Mouse (Mus musculus) kidney, adult 2 months (tissue): ENCODE measurements around the gene Nudt2. TPM values are rescaled to one million over a fixed set of nuclear protein-coding genes. Genes with fewer than 3 reads are reported as not detected.
A peak's percentile ranks its signal among the peaks of the same experiment; 100 is the strongest.
"Not testable (repeated sequence)": the region's sequence is repeated elsewhere in the genome, so short reads cannot be mapped to it uniquely, and the experiment has no call there.

Experiments used
- DNase-seq: peaks from one replicate; pipeline ENCODE4 v3.0.0; 2021
- H3K27ac ChIP-seq: fragments of 200-500 bp; 2 replicates; pipeline ENCODE4 v1.5.1; 2012; ENCODE audit warnings: low read depth, low read length, control low read depth, inconsistent platforms; ENCODE audit not compliant: insufficient read depth
- H3K27me3 ChIP-seq: fragments of 200-500 bp; replicated peaks from 2 replicates; pipeline ENCODE4 v1.6.1; 2012; ENCODE audit warnings: mild to moderate bottlenecking, moderate library complexity, low read length, inconsistent platforms; ENCODE audit not compliant: control insufficient read depth, insufficient read depth
- H3K36me3 ChIP-seq: fragments of 200-500 bp; 2 replicates; pipeline ENCODE4 v1.6.1; 2012; ENCODE audit warnings: mild to moderate bottlenecking, moderate library complexity, low read length, inconsistent platforms; ENCODE audit not compliant: control insufficient read depth, insufficient read depth
- H3K4me1 ChIP-seq: fragments of 200-500 bp; 2 replicates; pipeline ENCODE4 v1.6.1; 2011; ENCODE audit warnings: low read length; ENCODE audit not compliant: control insufficient read depth, insufficient read depth
- H3K4me3 ChIP-seq: fragments of 200-500 bp; 2 replicates; pipeline ENCODE4 v1.5.1; 2011; ENCODE audit warnings: mild to moderate bottlenecking, low read depth, low read length, control low read depth; ENCODE audit not compliant: insufficient read depth
- CTCF ChIP-seq: fragments of 200-500 bp; conservative IDR thresholded peaks from 2 replicates; pipeline ENCODE4 v1.5.1; 2011; ENCODE audit warnings: low read depth, mild to moderate bottlenecking, control low read depth, low read length, moderate library complexity, mixed read lengths; ENCODE audit not compliant: insufficient read depth, insufficient read length
- POLR2A ChIP-seq: fragments of 200-500 bp; IDR thresholded peaks from one replicate; pipeline ENCODE4 v1.6.1; 2011; ENCODE audit warnings: low read depth, low read length, control low read depth
- WGBS: fragments of 180-500 bp; shearing (Covaris S2); methylation state at CpG from one replicate; pipeline ENCODE4 v1.1.7; 2018; 5-methylcytosine and 5-hydroxymethylcytosine counted together
- polyA plus RNA-seq: library from polyadenylated mRNA; depleted of rRNA; stranded (reverse); fragments of >200 nt; gene quantifications from 2 replicates; pipeline ENCODE4 v1.2.3, GENCODE M21; 2012; rRNA removed

Nudt2 gene
- 28.1 and 34.9 TPM in 2 replicates for polyA plus RNA-seq

- under 1% methylated on average over 70 of the region's 70 CpGs for WGBS
- peak within 1 kb of the TSS; percentile 72; the same call in 1 of the 2 replicates for H3K27ac ChIP-seq
Measured at GRCm38 (mm10) chr4:41464345-41465286, at the start of gene Nudt2, which contains the start of gene Kif24. Gene Nudt2 (plus strand): TSS chr4:41465151. Gene Kif24 (minus strand): TSS chr4:41464887.

GRCm38 (mm10) chr4:41416966-41417365 is 48.0 kb upstream of the Nudt2 start:
- H3K36me3 ChIP-seq: no peaks in the 10 kb centered on the region
- H3K27ac ChIP-seq: no peak overlapping the region
- H3K27me3 ChIP-seq: no peaks in the 10 kb centered on the region
- no peaks in the 10 kb centered on the region for H3K4me1 ChIP-seq
- no peak overlapping the region for H3K4me3 ChIP-seq
- no peak for DNase-seq
- TF ChIP-seq CTCF: no peak
- no peak for TF ChIP-seq POLR2A

More at GRCm38 (mm10) chr4:41464345-41465286, at the start of gene Nudt2, which contains the start of gene Kif24:
- peak; percentile 100 for DNase-seq
- no peaks in the 10 kb centered on the region for H3K27me3 ChIP-seq
- TF ChIP-seq POLR2A: no peak
- TF ChIP-seq CTCF: no peak
- H3K4me3 ChIP-seq: peak within 1 kb of the TSS; percentile 89
- H3K36me3 ChIP-seq: no peaks in the 10 kb centered on the region
- H3K4me1 ChIP-seq: peaks cover 7% of the 10 kb centered on the region; the same call in 1 of the 2 replicates

DNA sequence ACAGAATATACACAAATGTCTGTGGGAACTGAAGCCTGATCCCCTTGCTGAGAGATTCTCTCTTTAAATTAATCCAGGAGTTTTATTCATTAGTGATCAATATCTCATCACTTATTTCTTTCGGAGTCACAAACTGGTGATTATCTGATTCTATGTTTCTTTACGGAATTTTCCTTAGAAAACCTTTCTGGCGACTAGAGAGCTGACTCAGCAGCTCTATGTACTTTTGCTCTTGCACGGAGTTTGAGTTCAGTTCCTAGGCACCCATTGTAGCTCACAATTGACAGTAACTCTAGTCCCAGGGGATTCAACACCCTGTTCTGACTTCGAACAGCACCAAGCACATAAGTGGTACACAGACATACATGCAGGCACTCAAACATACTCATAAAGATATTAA is 26.0 kb upstream of the Nudt2 start:
- 80% methylated on average over 5 of the region's 5 CpGs for WGBS
- Histone ChIP-seq H3K4me1 (no peaks in the 10 kb centered on the region), H3K36me3 (no peaks in the 10 kb centered on the region)

DNA sequence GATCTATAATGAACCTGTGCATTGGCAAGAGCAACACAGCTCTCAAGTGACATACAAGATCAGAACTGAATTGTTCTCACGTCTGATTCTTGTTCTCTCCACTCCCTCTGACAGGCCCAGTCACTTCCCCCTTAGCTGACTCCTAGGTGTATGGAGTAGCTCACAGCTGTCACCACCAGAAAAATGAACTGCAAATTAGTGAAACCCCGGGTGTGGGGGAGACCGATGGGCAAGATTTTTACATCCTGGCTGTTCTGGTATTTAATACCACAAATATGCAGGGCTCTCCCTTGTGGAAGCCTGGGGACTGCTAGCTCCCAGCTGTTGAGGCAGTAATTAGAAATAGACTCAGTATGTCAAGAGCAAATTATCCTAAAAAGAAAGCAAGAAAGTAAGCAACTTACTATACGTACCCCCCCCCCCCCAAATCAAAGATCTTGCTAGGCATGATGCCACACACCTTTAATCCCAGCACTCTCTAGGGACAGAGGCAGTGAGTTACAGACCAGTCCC is 22.1 kb upstream of the Nudt2 start:
- Histone ChIP-seq H3K27me3 (no peaks in the 10 kb centered on the region), H3K4me3 (no peak overlapping the region), H3K27ac (no peak overlapping the region), H3K36me3 (no peaks in the 10 kb centered on the region), H3K4me1 (no peaks in the 10 kb centered on the region)
- DNase-seq: no peak
- WGBS: 57% methylated on average over 4 of the region's 4 CpGs
- TF ChIP-seq CTCF: no peak
- no peak for TF ChIP-seq POLR2A

More for the DNA sequence above, 26.0 kb upstream of the Nudt2 start:
- Histone ChIP-seq H3K4me3 (no peak overlapping the region), H3K27ac (no peak overlapping the region), H3K27me3 (no peaks in the 10 kb centered on the region)
- TF ChIP-seq POLR2A: no peak
- no peak for TF ChIP-seq CTCF
- no peak for DNase-seq

DNA sequence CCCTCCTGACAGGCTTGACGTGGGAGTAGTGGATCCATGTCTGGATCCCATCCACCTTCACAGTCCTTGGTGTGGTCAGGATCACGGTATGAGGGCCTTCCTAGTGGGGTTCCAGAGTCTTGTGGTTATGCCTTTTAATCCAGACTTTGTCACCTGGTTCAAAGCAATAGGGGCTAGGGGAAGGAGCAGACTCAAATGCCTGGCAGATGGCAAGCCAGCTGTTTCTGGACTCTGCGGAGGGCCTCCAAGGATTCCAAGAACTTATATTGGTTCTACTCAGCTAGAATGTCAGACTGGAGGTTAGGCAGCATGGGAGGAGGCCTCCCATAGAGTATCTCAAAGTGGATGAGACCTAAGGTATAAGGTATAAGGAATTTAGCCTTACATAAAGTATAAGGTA is 17.4 kb upstream of the Nudt2 start:
- Histone ChIP-seq H3K4me3 (no peak overlapping the region), H3K27me3 (no peaks in the 10 kb centered on the region), H3K36me3 (no peaks in the 10 kb centered on the region), H3K4me1 (no peaks in the 10 kb centered on the region), H3K27ac (no peak overlapping the region)
- TF ChIP-seq CTCF: no peak
- no peak for TF ChIP-seq POLR2A
- no peak for DNase-seq
- WGBS: 98% methylated on average over 3 of the region's 3 CpGs

DNA sequence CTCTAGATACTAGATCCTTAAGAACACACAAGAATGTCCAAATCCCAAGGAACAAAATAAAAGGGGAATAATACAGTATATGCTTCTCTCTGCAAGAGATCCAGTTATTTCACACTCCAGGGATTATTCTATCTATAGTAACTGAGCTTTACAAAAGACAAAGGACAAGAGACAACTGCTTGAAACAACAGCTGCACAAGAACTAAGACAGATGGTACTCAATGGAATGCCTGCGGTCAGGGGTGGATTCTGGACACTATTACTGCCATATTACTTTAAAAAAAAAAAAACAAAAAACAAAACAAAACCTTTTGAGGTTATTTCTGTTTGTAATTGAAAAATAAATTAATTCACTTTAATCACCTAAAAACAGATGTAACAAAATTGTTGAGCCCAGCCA is 4.3 kb upstream of the Nudt2 start:
- Histone ChIP-seq H3K27ac (no peak overlapping the region), H3K36me3 (no peaks in the 10 kb centered on the region), H3K4me3 (no peak overlapping the region), H3K4me1 (peaks cover 3% of the 10 kb centered on the region; the same call in 1 of the 2 replicates), H3K27me3 (no peaks in the 10 kb centered on the region)
- TF ChIP-seq CTCF (no peak), POLR2A (no peak)
- no peak for DNase-seq
- 97% methylated on average over 1 of the region's 1 CpGs for WGBS

GRCm38 (mm10) chr4:41463051-41463738 is 1.8 kb upstream of the Nudt2 start:
- not testable (repeated sequence) for H3K4me1 ChIP-seq, H3K36me3 ChIP-seq, H3K27me3 ChIP-seq, H3K27ac ChIP-seq, H3K4me3 ChIP-seq, DNase-seq
- 64% methylated on average over 3 of the region's 3 CpGs for WGBS
